Mouse (Mus musculus): Measurements from ENCODE around the gene Dand5. TPM values are rescaled to one million over a fixed set of nuclear protein-coding genes. Genes with fewer than 3 reads are reported as not detected.
A peak's percentile ranks its signal among the peaks of the same experiment; 100 is the strongest.

Gene Dand5
- total and polyA plus RNA-seq, 2 experiments: 1.8 to 2.0 TPM

GRCm38 (mm10) chr8:84837149-84837911 is 14.7 kb upstream of the Dand5 start:
- no peak overlapping the region for H3K27ac ChIP-seq (replicated peaks; ENCODE audit: insufficient read depth, low read depth, low read length)
- DNase-seq (ENCODE audit: extremely low read depth, low read depth, low spot score): no peak
- no peaks in the 10 kb centered on the region for H3K27me3 ChIP-seq (ENCODE audit: control insufficient read depth, insufficient read depth, low read length)

GRCm38 (mm10) chr8:84834866-84835855 is 12.5 kb upstream of the Dand5 start:
- DNase-seq (ENCODE audit: extremely low read depth, low read depth, low spot score): no peak
- 78% methylated on average over 10 of the region's 10 CpGs for WGBS
- Histone ChIP-seq H3K36me3 (ENCODE audit: control insufficient read depth, insufficient read depth, low read length) (peaks cover 19% of the 10 kb centered on the region; the same call in 1 of the 2 replicates), H3K27ac (replicated peaks; ENCODE audit: insufficient read depth, low read depth, low read length) (no peak overlapping the region), H3K27me3 (ENCODE audit: control insufficient read depth, insufficient read depth, low read length) (no peaks in the 10 kb centered on the region), H3K9ac (ENCODE audit: low read depth, low read length) (no peak overlapping the region), H3K79me2 (ENCODE audit: control insufficient read depth, insufficient read depth, low read length) (peaks cover 3% of the 10 kb centered on the region; the same call in 1 of the 2 replicates), H3K4me3 (ENCODE audit: insufficient read depth, low read depth, low read length) (no peak overlapping the region), H3K4me1 (ENCODE audit: control insufficient read depth, insufficient read depth, low read length) (peaks cover 6% of the 10 kb centered on the region; the same call in 1 of the 2 replicates)
- TF ChIP-seq POLR2A (IDR thresholded peaks at IDR 0.05; ENCODE audit: extremely low read depth, insufficient read depth, low read length) (no peak), CTCF (IDR thresholded peaks at IDR 0.05; ENCODE audit: low read depth, low read length) (no peak)

More at GRCm38 (mm10) chr8:84837149-84837911, 14.7 kb upstream of the Dand5 start:
- no peak overlapping the region for H3K9ac ChIP-seq (ENCODE audit: low read depth, low read length)
- peaks cover under 1% of the 10 kb centered on the region; the same call in 1 of the 2 replicates for H3K79me2 ChIP-seq (ENCODE audit: control insufficient read depth, insufficient read depth, low read length)
- H3K36me3 ChIP-seq (ENCODE audit: control insufficient read depth, insufficient read depth, low read length): peaks cover 25% of the 10 kb centered on the region; the same call in 1 of the 2 replicates
- no peak for TF ChIP-seq CTCF (IDR thresholded peaks at IDR 0.05; ENCODE audit: low read depth, low read length)
- no peak for TF ChIP-seq POLR2A (IDR thresholded peaks at IDR 0.05; ENCODE audit: extremely low read depth, insufficient read depth, low read length)
- H3K4me1 ChIP-seq (ENCODE audit: control insufficient read depth, insufficient read depth, low read length): peaks cover 5% of the 10 kb centered on the region; the same call in 1 of the 2 replicates
- WGBS: 91% methylated on average over 8 of the region's 8 CpGs
- H3K4me3 ChIP-seq (ENCODE audit: insufficient read depth, low read depth, low read length): no peak overlapping the region

- no peak overlapping the region for H3K4me3 ChIP-seq (ENCODE audit: insufficient read depth, low read depth, low read length)
- no peak overlapping the region for H3K27ac ChIP-seq (replicated peaks; ENCODE audit: insufficient read depth, low read depth, low read length)
- WGBS: 86% methylated on average over 19 of the region's 19 CpGs
- peaks cover 6% of the 10 kb centered on the region; the same call in 1 of the 2 replicates for H3K4me1 ChIP-seq (ENCODE audit: control insufficient read depth, insufficient read depth, low read length)
- TF ChIP-seq POLR2A (IDR thresholded peaks at IDR 0.05; ENCODE audit: extremely low read depth, insufficient read depth, low read length) (no peak), CTCF (IDR thresholded peaks at IDR 0.05; ENCODE audit: low read depth, low read length) (no peak)
- peaks cover 19% of the 10 kb centered on the region; the same call in 1 of the 2 replicates for H3K36me3 ChIP-seq (ENCODE audit: control insufficient read depth, insufficient read depth, low read length)
- no peak for DNase-seq (ENCODE audit: extremely low read depth, low read depth, low spot score)
- no peaks in the 10 kb centered on the region for H3K27me3 ChIP-seq (ENCODE audit: control insufficient read depth, insufficient read depth, low read length)
- H3K9ac ChIP-seq (ENCODE audit: low read depth, low read length): no peak overlapping the region
- peaks cover 3% of the 10 kb centered on the region; the same call in 1 of the 2 replicates for H3K79me2 ChIP-seq (ENCODE audit: control insufficient read depth, insufficient read depth, low read length)
Measured at GRCm38 (mm10) chr8:84834002-84834865, 11.6 kb upstream of the Dand5 start.

- peaks cover 18% of the 10 kb centered on the region; the same call in 1 of the 2 replicates for H3K36me3 ChIP-seq (ENCODE audit: control insufficient read depth, insufficient read depth, low read length)
- H3K4me3 ChIP-seq (ENCODE audit: insufficient read depth, low read depth, low read length): peak overlapping the region; percentile 68
- peaks cover 5% of the 10 kb centered on the region; the same call in 1 of the 2 replicates for H3K79me2 ChIP-seq (ENCODE audit: control insufficient read depth, insufficient read depth, low read length)
- no peak for TF ChIP-seq CTCF (IDR thresholded peaks at IDR 0.05; ENCODE audit: low read depth, low read length)
- no peak for TF ChIP-seq POLR2A (IDR thresholded peaks at IDR 0.05; ENCODE audit: extremely low read depth, insufficient read depth, low read length)
- no peak overlapping the region for H3K27ac ChIP-seq (replicated peaks; ENCODE audit: insufficient read depth, low read depth, low read length)
- H3K4me1 ChIP-seq (ENCODE audit: control insufficient read depth, insufficient read depth, low read length): peaks cover 6% of the 10 kb centered on the region; the same call in 1 of the 2 replicates
- 38% methylated on average over 10 of the region's 10 CpGs for WGBS
- H3K9ac ChIP-seq (ENCODE audit: low read depth, low read length): peak overlapping the region; percentile 98
- no peaks in the 10 kb centered on the region for H3K27me3 ChIP-seq (ENCODE audit: control insufficient read depth, insufficient read depth, low read length)
- DNase-seq (ENCODE audit: extremely low read depth, low read depth, low spot score): no peak
Measured at GRCm38 (mm10) chr8:84832759-84833742, 10.4 kb upstream of the Dand5 start.

All from liver, adult 2 months (tissue).